Mouse (Mus musculus) ES-E14 (cell line): ENCODE measurements around the gene Cacng2. TPM values are rescaled to one million over a fixed set of nuclear protein-coding genes. Genes with fewer than 3 reads are reported as not detected.

ENCODE experiments used
- DNase-seq: peaks from one replicate; pipeline ENCODE4 v3.0.0-alpha.2; 2013; ENCODE audit warnings: low read depth, low spot score
- H3K27ac ChIP-seq: 2 replicates; pipeline ENCODE4 v1.5.1; 2012; ENCODE audit warnings: low read depth, mild to moderate bottlenecking, low read length, moderate library complexity, mixed read lengths; ENCODE audit not compliant: poor library complexity, insufficient read depth, severe bottlenecking
- H3K36me3 ChIP-seq: 2 replicates; pipeline ENCODE4 v1.6.1; 2012; ENCODE audit warnings: mild to moderate bottlenecking, low read length, moderate library complexity, mixed read lengths; ENCODE audit not compliant: control insufficient read depth, poor library complexity, insufficient read depth, severe bottlenecking
- H3K4me1 ChIP-seq, 2 experiments: fragments of 150-350 bp in 1 of 2; sonication (generic) in 1 of 2; 2 replicates each; pipeline ENCODE4 v1.6.1; 2012; ENCODE audit warnings: low read length in 2 of 2, mild to moderate bottlenecking in 1 of 2, mixed read lengths in 1 of 2; ENCODE audit not compliant: control insufficient read depth in 2 of 2, insufficient read depth in 2 of 2, poor library complexity in 1 of 2
- H3K4me3 ChIP-seq, 2 experiments: fragments of 150-350 bp in 1 of 2; sonication (generic) in 1 of 2; 2 replicates each; pipeline ENCODE4 v1.5.1; 2012; ENCODE audit warnings: low read length in 2 of 2, low read depth in 1 of 2, mild to moderate bottlenecking in 1 of 2, mixed read lengths in 1 of 2; ENCODE audit not compliant: insufficient read depth in 1 of 2, poor library complexity in 1 of 2, severe bottlenecking in 1 of 2
- H3K9ac ChIP-seq: 2 replicates; pipeline ENCODE4 v1.6.1; 2012; ENCODE audit warnings: low read depth, mild to moderate bottlenecking, low read length, mixed read lengths; ENCODE audit not compliant: poor library complexity, insufficient read depth, severe bottlenecking
- H3K9me3 ChIP-seq: fragments of 150-350 bp; sonication (generic); 2 replicates; pipeline ENCODE4 v1.6.1; 2012; ENCODE audit warnings: low read depth, mild to moderate bottlenecking, low read length; ENCODE audit not compliant: control insufficient read depth, insufficient read depth
- CHD2 ChIP-seq: IDR thresholded peaks from 2 replicates; pipeline ENCODE4 v1.6.1; 2014; ENCODE audit warnings: mild to moderate bottlenecking, low read depth, low read length, inconsistent platforms
- HCFC1 ChIP-seq: IDR thresholded peaks from 2 replicates; pipeline ENCODE4 v1.6.1; 2012; ENCODE audit warnings: low read length, inconsistent platforms, borderline replicate concordance; ENCODE audit not compliant: insufficient read depth
- MAFK ChIP-seq: IDR thresholded peaks from 2 replicates; pipeline ENCODE4 v1.6.1; 2014; ENCODE audit warnings: mild to moderate bottlenecking, low read depth, low read length, inconsistent platforms; ENCODE audit not compliant: insufficient read depth
- ZC3H11A ChIP-seq: IDR thresholded peaks from 2 replicates; pipeline ENCODE4 v1.6.1; 2012; ENCODE audit warnings: low read depth, mild to moderate bottlenecking, inconsistent platforms, low read length, borderline replicate concordance
- ZNF384 ChIP-seq: IDR thresholded peaks from 2 replicates; pipeline ENCODE4 v1.6.1; 2012; ENCODE audit warnings: low read depth, low read length, inconsistent platforms
- in situ Hi-C, 2 experiments: fragments of 600-800 bp; cut with MboI; formaldehyde crosslinking; loops; one replicate each; pipeline ENCODE4 v1.15.1; 2025; ENCODE audit warnings: low sequenced_read_pairs in 2 of 2, inconsistent platforms in 1 of 2; ENCODE audit not compliant: unreplicated experiment in 2 of 2
- total RNA-seq: library from RNA; depleted of rRNA; stranded (reverse); fragments of 300-350 nt; gene quantifications from 2 replicates; pipeline ENCODE4 v1.2.3, GENCODE M21; 2012

Gene Cacng2
- total RNA-seq, 1 experiment = not detected

DNA sequence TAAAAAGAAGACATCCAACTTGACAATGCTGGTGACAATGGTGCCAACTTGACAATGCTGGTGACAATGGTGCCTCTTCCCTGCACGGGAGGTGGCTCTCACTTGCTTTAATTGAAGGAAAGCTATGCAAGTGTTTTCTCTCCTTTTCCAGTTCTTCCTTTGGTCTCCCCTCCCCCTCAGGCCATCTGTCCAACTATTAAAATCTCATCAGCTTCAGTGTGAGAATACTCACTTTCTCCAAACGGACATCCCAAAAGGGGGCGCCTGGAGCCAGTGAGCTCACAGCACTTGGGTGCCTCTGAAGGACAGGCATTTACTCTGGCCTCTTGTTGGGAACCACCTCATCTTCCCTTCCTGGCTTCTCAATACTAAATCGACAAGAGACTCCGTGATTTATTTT lies 20.3 kb downstream of the Cacng2 start:
- Histone ChIP-seq H3K9ac (no peak overlapping the region), H3K27ac (no peak overlapping the region), H3K4me1 (peaks cover 3 to 15% of the 10 kb centered on the region in 2 experiments; a peak in 2 of 4 replicates), H3K36me3 (no peaks in the 10 kb centered on the region), H3K9me3 (no peaks in the 10 kb centered on the region), H3K4me3 (no peak overlapping the region)
- TF ChIP-seq ZNF384 (no peak), HCFC1 (no peak)
- no peak for DNase-seq
- in situ Hi-C loops = no loop called here

DNA sequence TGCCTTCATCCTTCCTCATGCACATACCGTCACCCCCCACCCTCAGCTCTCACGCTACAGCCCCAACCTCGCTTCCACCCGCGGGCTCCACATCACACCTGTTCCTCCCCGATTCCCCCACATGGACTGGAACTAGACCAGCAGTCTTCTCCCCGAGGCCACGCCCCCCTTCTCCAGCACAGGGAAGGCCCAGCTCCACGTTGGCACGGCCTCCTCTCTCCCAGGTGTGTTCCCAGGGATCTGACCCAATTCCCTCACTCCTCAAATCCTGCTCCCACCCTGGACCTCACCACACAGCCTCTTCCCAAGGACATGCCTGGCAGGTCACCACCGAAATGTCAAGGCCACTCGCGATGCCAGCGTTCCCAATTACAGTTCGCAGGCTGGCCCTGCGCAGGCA lies 23.8 kb downstream of the Cacng2 start:
- TF ChIP-seq ZC3H11A (no peak), CHD2 (no peak), HCFC1 (no peak), MAFK (no peak), ZNF384 (no peak)
- H3K4me3 ChIP-seq = 0 out of 4 replicates have a peak overlapping the region, but pooled peaks of 1 of the 2 experiments have one; percentile 24
- peaks cover 3 to 15% of the 10 kb centered on the region in 2 experiments; a peak in 2 of 4 replicates for H3K4me1 ChIP-seq
- no peak overlapping the region for H3K27ac ChIP-seq
- no peaks in the 10 kb centered on the region for H3K36me3 ChIP-seq
- no peak for DNase-seq
- no peaks in the 10 kb centered on the region for H3K9me3 ChIP-seq
- in situ Hi-C loops = no loop called here
- H3K9ac ChIP-seq = no peak overlapping the region

DNA sequence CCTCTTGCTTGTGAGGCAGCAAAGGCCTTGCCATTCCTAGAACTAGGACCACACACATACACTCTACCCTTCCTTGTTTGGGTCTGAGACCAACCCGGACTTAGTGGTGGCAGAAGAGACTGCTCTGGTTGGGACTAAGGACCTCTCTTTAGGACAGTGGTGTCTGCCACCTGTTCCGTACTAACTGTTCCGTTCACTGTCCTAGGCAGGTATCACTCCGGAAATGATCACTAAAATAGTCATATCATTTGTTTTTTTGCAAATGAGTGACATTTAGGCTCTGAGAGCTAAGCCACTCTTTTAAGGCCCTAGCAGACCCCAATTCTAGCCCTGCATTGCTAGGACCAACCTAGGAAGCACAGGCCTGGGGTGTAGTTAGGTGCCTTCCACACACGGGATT lies 26.2 kb downstream of the Cacng2 start:
- Histone ChIP-seq H3K9ac (no peak overlapping the region), H3K27ac (no peak overlapping the region), H3K4me3 (no peak overlapping the region), H3K4me1 (peaks cover 3 to 15% of the 10 kb centered on the region in 2 experiments; a peak in 2 of 4 replicates), H3K36me3 (no peaks in the 10 kb centered on the region), H3K9me3 (no peaks in the 10 kb centered on the region)
- TF ChIP-seq CHD2 (no peak), ZNF384 (no peak), ZC3H11A (no peak), HCFC1 (no peak), MAFK (no peak)
- in situ Hi-C loops = no loop called here
- no peak for DNase-seq

DNA sequence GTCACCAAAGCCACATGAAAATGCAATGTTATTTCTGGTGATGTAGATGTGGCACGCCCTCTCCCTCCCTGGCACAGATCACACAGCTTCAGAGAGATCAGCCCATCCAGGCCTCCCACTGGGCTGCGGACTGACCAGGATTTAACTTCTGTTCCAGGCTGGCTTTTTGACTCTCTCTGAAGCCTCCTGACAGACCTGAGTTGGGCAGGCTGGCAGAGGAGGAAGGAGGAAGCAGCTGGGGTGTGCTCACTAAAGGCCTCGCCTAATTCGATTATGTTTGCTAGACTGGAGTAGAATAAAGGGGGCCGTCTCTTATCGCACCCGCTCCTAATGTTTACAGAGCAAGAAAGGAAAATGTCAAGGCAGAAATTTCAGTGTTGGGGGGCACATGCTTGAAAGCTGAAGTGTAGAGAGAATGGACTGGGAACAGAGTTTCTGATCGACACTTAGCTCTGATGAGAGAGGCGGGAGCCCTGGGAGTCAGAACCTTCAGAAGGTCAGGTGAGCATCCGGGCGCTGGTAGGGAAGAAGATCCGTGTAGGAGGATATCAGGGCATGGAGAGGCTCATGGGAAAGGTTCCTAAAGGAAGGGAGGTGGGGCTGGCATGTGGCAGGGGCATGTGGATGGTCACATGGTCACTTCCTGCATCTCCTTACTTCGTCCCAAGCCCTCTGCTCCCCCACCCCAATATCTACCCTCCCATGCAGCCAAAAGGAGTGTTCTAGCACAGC lies 36.8 kb downstream of the Cacng2 start:
- in situ Hi-C loops = no loop called here
- Histone ChIP-seq H3K9me3 (no peaks in the 10 kb centered on the region), H3K4me3 (no peak overlapping the region), H3K36me3 (no peaks in the 10 kb centered on the region), H3K27ac (no peak overlapping the region), H3K4me1 (no peaks in the 10 kb centered on the region), H3K9ac (no peak overlapping the region)
- DNase-seq = no peak
- no peak for TF ChIP-seq HCFC1
- TF ChIP-seq ZNF384 = no peak
- TF ChIP-seq MAFK = no peak
- TF ChIP-seq ZC3H11A = no peak

DNA sequence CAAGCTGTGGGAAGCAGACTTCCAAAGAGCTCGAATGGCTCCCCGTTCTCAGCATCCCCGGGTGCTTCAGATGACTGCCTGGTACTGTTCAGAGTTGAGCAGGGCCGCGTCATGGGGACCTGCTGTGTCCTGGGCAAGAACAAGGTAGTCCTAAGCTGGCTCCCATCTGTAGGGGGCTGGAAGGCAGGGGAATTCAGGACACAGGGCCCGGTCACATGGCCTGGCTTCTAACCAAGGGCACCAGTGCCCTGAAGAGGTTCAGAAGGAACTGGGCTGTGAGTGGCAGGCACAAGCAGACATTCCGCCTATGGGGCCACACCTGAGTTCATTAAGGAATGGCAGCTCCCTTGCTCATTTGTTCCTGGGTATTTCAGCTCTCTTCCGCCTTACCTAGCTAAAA lies 37.7 kb downstream of the Cacng2 start:
- in situ Hi-C loops = no loop called here
- TF ChIP-seq ZC3H11A = no peak
- TF ChIP-seq HCFC1 = no peak
- no peak for TF ChIP-seq CHD2
- no peak for TF ChIP-seq ZNF384
- no peak for TF ChIP-seq MAFK

More for the DNA sequence above, 37.7 kb downstream of the Cacng2 start:
- Histone ChIP-seq H3K4me3 (no peak overlapping the region; a peak in 1 of 4 replicates), H3K27ac (no peak overlapping the region), H3K9me3 (no peaks in the 10 kb centered on the region), H3K4me1 (no peaks in the 10 kb centered on the region), H3K36me3 (no peaks in the 10 kb centered on the region), H3K9ac (no peak overlapping the region)
- DNase-seq = no peak
